Mouse (Mus musculus): Measurements from ENCODE around the gene Csrp1. TPM values are rescaled to one million over a fixed set of nuclear protein-coding genes. Genes with fewer than 3 reads are reported as not detected.

Csrp1 gene
- polyA plus RNA-seq, 1 experiment from 2014 or later = 207 TPM

GRCm38 (mm10) chr1:135793370-135794215, 73.7 kb downstream of the Csrp1 start:
- Histone ChIP-seq H3K4me2 (peak overlapping the region; percentile 74), H3K27ac (replicated peaks) (peak overlapping the region; percentile 91), H3K9me3 (no peaks in the 10 kb centered on the region), H3K4me3 (peak overlapping the region; percentile 44), H3K27me3 (replicated peaks) (no peaks in the 10 kb centered on the region; the same call in 1 of the 2 replicates), H3K36me3 (no peaks in the 10 kb centered on the region), H3K9ac (peak overlapping the region; percentile 74), H3K4me1 (peaks cover 84% of the 10 kb centered on the region)
- 9% methylated on average over 27 of the region's 27 CpGs for WGBS
- ATAC-seq (ENCODE audit: extremely low read depth, insufficient number of reproducible peaks, low FRiP score, low TSS enrichment) = no peak

- WGBS = 7% methylated on average over 20 of the region's 20 CpGs
- Histone ChIP-seq H3K27me3 (replicated peaks) (no peaks in the 10 kb centered on the region; the same call in 1 of the 2 replicates), H3K4me2 (peak overlapping the region; percentile 74), H3K4me1 (peaks cover 87% of the 10 kb centered on the region), H3K27ac (replicated peaks) (peak overlapping the region; percentile 91), H3K4me3 (peak overlapping the region; percentile 44), H3K36me3 (no peaks in the 10 kb centered on the region), H3K9ac (peak overlapping the region; percentile 74), H3K9me3 (no peaks in the 10 kb centered on the region)
- peak; percentile 33; the same call in 1 of the 2 replicates for ATAC-seq (ENCODE audit: extremely low read depth, insufficient number of reproducible peaks, low FRiP score, low TSS enrichment)
Observed at GRCm38 (mm10) chr1:135794216-135795134, 74.6 kb downstream of the Csrp1 start.

GRCm38 (mm10) chr1:135798492-135798891, 78.6 kb downstream of the Csrp1 start:
- Histone ChIP-seq H3K27ac (replicated peaks) (peak overlapping the region; percentile 99), H3K9me3 (no peaks in the 10 kb centered on the region), H3K4me1 (peaks cover 94% of the 10 kb centered on the region), H3K27me3 (replicated peaks) (no peaks in the 10 kb centered on the region), H3K9ac (peak overlapping the region; percentile 93), H3K4me2 (peak overlapping the region; percentile 78), H3K4me3 (peak overlapping the region; percentile 67; the same call in 1 of the 2 replicates), H3K36me3 (peaks cover 17% of the 10 kb centered on the region)
- 60% methylated on average over 1 of the region's 1 CpGs for WGBS
- ATAC-seq (ENCODE audit: extremely low read depth, insufficient number of reproducible peaks, low FRiP score, low TSS enrichment) = no peak

GRCm38 (mm10) chr1:135799109-135799627, 79.3 kb downstream of the Csrp1 start:
- H3K27ac ChIP-seq (replicated peaks) = peak overlapping the region; percentile 99
- H3K9me3 ChIP-seq = no peaks in the 10 kb centered on the region
- WGBS = 6% methylated on average over 8 of the region's 8 CpGs
- ATAC-seq (ENCODE audit: extremely low read depth, insufficient number of reproducible peaks, low FRiP score, low TSS enrichment) = no peak
- H3K4me2 ChIP-seq = peak overlapping the region; percentile 78
- H3K9ac ChIP-seq = peak overlapping the region; percentile 93
- H3K4me3 ChIP-seq = peak overlapping the region; percentile 67
- peaks cover 24% of the 10 kb centered on the region for H3K36me3 ChIP-seq
- no peaks in the 10 kb centered on the region for H3K27me3 ChIP-seq (replicated peaks)
- peaks cover 94% of the 10 kb centered on the region for H3K4me1 ChIP-seq

GRCm38 (mm10) chr1:135800192-135800950, 80.5 kb downstream of the Csrp1 start:
- WGBS = 6% methylated on average over 8 of the region's 8 CpGs
- H3K4me3 ChIP-seq = peak overlapping the region; percentile 67
- peaks cover 36% of the 10 kb centered on the region for H3K36me3 ChIP-seq
- peak; percentile 87 for ATAC-seq (ENCODE audit: extremely low read depth, insufficient number of reproducible peaks, low FRiP score, low TSS enrichment)
- H3K27ac ChIP-seq (replicated peaks) = peak overlapping the region; percentile 99
- H3K4me2 ChIP-seq = peak overlapping the region; percentile 78
- peaks cover 94% of the 10 kb centered on the region for H3K4me1 ChIP-seq
- no peaks in the 10 kb centered on the region for H3K9me3 ChIP-seq
- H3K9ac ChIP-seq = peak overlapping the region; percentile 93
- H3K27me3 ChIP-seq (replicated peaks) = no peaks in the 10 kb centered on the region

Other genes starting within 250 kb of the Csrp1 start
- gene Nav1, start 112.8 kb upstream of the Csrp1 start, polyA plus RNA-seq (2015; fragmentation: Nextera tagmentation; extraction: Ambion mirVana) = 24.6 and 25.6 TPM in 2 replicates
- 67.1 and 75.3 TPM in 2 replicates for gene Phlda3, start 46.1 kb downstream of the Csrp1 start, polyA plus RNA-seq (2015; fragmentation: Nextera tagmentation; extraction: Ambion mirVana)
- 3,602 and 4,207 TPM in 2 replicates for gene Tnni1, start 59.4 kb downstream of the Csrp1 start, polyA plus RNA-seq (2015; fragmentation: Nextera tagmentation; extraction: Ambion mirVana)
- gene Lad1, start 98.5 kb downstream of the Csrp1 start, polyA plus RNA-seq (2015; fragmentation: Nextera tagmentation; extraction: Ambion mirVana) = 4.0 and 4.4 TPM in 2 replicates
- 5,554 and 6,221 TPM in 2 replicates for gene Tnnt2, start 116.3 kb downstream of the Csrp1 start, polyA plus RNA-seq (2015; fragmentation: Nextera tagmentation; extraction: Ambion mirVana)
- gene Pkp1, start 199.1 kb downstream of the Csrp1 start, polyA plus RNA-seq (2015; fragmentation: Nextera tagmentation; extraction: Ambion mirVana) = 0.08 and 0.12 TPM in 2 replicates